Mouse (Mus musculus) gastrocnemius, adult 18-20 months (tissue): ENCODE results near the gene Ms4a18. TPM values are rescaled to one million over a fixed set of nuclear protein-coding genes. Genes with fewer than 3 reads are reported as not detected.

Experiments used
- DNase-seq: peaks from one replicate; pipeline ENCODE4 v3.0.0; 2021; ENCODE audit warnings: low spot score
- total RNA-seq, 2 experiments: library from RNA; stranded (reverse); gene quantifications; 2 replicates each; pipeline ENCODE4 v1.2.3; 2021

Ms4a18 gene
- total RNA-seq, 2 experiments from 2014 or later, result not detected

- no peak for DNase-seq
These were observed 33.3 kb downstream of the Ms4a18 start for GRCm38 (mm10) chr19:10984551-10984950.

- peak; percentile 31 for DNase-seq
These were observed 34.7 kb downstream of the Ms4a18 start for GRCm38 (mm10) chr19:10983146-10983545.

DNA sequence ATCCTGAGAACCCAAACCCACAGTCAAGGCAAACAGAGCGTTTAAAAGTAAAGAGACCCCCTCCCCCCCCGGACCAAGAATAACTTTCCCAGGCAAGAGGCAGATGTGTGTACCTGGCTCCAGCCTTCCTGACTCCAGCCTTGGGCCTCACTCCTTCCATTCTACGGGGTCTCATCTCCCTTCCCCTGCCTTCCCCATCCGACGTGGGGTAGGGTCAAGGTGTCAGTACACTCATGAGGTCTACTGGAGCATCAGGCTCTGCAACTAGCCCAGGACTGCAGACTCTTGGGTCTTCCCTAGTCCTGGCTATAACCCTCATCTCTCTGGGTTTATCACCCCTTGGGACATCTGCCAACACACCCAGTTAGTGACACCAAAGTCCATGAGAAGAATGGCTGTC lies 37.6 kb downstream of the Ms4a18 start:
- no peak for DNase-seq

DNA sequence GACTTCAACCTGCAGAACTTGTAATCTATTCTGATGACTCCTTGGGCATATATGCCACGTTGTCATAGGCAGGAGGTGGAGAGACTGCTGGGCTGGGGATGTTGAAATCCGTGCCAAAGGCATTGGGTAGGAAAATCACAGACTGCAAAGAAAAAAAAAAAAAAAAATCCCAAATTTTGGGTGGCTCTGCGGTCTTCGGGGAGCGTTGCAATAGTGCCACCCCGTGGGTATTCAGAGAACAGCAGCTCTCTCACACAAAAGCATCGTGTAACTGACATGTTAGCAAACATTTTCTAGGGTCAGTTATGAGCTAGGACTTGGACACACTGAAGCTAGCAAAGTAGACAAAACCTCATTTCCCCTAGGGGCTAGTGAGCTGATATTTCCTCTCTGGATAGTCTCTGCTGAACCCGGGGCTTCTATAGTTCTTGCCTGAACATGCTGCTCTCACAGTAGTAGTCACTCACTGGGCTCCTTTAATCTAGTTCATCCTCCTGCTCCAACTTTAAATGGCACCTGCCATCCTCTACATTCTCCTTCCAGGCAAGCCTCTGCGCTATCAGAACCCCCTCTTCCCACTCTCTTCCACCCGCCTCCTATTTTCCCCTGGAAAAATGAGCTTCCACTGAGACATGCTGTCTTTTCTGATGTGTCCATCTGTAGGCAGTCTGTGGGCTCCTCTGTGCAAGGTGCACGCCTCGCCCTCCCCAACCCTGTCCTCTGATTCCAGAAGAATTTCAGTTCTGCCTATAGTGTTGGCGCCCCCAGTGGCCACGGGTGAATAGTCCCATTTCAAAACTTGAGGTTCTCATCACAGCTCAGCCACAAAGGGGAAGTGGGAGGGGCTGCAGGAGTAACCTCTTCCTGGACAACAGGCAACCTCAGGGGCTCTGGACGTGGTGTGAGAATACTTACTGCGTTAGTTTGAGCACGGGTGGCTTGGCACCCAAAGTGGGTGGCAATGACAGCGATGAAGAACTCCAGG lies 38.4 kb downstream of the Ms4a18 start:
- peak; percentile 75 for DNase-seq

- peak; percentile 30 for DNase-seq
These were observed 41.5 kb downstream of the Ms4a18 start for GRCm38 (mm10) chr19:10976318-10976717.

DNA sequence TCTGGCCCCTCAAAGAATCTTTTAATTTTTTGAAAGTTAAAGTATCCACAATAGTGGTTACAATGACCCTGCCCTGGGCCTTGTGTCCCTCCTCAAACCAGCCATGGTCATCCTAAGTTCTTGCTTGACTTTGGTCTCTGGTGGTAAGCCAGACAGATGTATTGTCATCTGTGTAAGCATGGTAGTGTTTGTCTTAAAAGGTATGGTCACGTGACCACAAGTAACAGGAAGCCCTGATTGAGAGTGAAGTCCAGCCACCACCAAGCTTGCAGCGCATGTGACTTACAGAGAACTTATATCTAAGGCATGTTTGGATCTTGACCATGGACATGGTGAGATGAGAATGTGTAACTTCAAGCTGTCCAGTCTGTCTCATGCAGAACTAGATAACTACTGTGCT lies 42.6 kb downstream of the Ms4a18 start:
- DNase-seq, result no peak

- no peak for DNase-seq
These were observed 43.5 kb downstream of the Ms4a18 start, which contains the start of gene Ms4a10 for GRCm38 (mm10) chr19:10974238-10974865. Gene Ms4a10, minus strand, starts transcription at chr19:10974670.

DNA sequence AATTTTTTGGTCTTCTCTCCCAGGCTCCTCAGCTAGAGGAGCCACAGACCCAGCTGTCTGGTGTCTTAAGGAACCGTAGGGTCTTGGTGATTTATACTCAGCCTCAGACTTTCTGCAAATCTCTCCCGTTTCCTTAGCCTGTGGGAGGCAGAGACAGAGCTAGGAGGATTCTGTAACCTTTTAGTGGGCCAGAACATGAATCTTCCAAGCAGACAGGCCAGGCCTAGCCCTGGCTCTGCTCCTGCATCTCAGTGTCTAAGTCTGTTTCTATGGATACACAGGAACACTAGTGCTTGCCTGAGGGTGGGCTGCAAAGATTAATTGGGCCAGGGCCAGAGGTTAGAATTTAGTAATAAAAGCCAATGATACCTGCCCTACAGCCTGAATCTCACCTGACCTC lies 44.6 kb downstream of the Ms4a18 start:
- DNase-seq, result no peak

DNA sequence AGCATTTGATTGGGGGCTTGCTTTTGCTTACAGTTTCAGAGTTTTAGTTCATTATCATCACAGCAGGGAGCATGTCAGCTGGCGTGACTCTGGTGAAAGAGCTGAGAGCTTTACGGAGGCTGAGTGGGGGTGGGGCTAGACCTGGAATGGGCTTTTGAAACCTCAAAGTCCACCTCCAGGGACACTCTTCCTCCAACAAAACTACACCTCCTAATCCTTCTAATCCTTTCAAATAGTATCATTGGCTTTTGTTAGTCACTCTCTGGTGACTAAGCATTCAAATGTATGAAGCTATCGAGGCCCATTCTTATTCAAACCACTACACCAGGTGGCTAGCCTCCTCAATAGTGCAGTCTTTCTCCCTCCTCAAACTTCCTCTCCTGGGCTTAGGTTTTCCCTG lies 45.2 kb downstream of the Ms4a18 start:
- no peak for DNase-seq

DNA sequence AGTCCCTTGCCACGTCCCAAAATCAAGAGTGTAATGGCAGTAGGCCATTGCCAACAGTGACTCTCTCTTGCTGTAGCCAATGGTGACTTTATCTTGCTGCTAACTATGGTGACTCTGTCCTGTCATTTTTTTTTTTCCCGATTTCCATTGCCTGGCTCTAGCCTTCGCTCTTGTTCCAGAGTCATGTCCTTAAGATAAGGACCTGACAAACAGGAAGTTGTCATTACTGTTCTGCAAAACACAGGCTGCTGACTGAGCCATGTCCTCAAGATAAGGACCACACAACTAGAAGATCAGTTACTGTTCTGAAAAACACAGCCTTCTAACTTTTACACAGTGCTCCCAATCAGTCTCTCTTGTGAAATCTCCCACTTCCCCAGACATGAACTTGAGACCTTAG lies 47.4 kb downstream of the Ms4a18 start:
- DNase-seq, result no peak

DNA sequence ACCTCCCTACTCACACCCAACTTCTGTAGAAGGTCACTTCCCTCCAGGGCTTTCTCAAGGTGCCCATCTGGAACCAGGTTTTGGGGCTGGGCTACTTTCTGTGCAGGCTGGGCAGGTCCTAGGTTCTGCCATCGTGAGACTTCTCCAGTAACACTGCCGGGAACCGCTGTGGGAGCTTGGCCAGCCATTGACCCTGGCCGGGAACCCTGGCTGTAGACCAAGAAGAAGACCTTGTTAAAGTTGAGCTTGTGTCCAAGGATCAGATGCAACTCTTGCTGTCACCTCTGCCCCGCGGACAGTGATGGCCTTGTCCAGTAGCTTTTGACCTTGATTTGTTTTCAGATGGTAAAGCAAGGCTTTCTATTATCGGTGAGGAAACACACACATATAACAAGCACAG lies 49.3 kb downstream of the Ms4a18 start:
- no peak for DNase-seq

GRCm38 (mm10) chr19:10965721-10966120 lies 52.1 kb downstream of the Ms4a18 start:
- no peak for DNase-seq

GRCm38 (mm10) chr19:10959978-10960346 lies 57.9 kb downstream of the Ms4a18 start:
- no peak for DNase-seq

- DNase-seq, result peak; percentile 82
These were observed 58.5 kb downstream of the Ms4a18 start for GRCm38 (mm10) chr19:10959085-10959977.

DNA sequence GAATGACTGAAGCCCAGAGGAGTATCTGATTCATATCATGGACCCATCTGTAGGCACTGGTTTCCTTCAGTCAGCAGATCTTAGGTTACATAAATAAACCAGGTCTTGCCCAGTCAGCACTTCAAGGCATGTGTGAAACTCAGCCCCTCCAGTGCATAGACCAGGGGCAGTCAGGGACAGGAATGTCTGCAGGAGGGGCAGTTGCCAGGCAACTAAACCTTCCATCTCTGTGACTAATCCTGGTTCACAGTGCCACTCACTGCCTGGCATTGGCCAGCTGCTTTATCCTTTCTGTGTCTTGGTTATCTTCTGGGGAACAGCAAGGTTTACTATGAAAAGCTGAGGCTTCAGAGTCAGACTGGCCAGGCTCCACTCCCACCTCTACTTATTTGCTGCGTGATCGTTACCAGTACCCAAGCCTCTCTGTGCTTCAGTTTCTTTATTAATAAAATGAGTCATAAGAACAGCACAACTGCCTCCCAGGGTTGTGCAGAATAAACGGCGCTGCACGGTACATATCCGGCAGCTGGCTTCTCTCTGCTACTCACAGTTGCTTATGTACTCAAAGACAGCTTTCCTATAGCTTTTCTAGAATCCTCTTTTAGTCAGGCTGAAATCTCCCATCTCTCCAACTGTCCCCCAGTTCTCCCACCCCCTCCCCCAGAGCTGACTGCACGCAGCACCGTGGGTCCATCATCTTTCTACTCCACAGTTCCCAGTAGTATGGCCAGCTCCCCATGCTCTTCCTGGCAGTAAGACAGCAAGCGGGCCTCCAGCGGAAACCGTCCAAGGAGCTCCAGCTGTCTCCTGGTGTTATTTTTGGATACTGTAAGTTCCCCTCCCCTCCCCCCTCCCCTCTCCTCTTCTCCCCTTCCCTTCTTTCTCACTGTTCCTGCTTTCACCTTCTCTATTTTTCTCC lies 65.6 kb downstream of the Ms4a18 start:
- DNase-seq, result peak; percentile 77

GRCm38 (mm10) chr19:10949558-10949957 lies 68.3 kb downstream of the Ms4a18 start:
- no peak for DNase-seq

- peak; percentile 97 for DNase-seq
These were observed 68.7 kb downstream of the Ms4a18 start, which contains the start of gene Ccdc86 for GRCm38 (mm10) chr19:10949112-10949511. Gene Ccdc86, minus strand, starts transcription at chr19:10949266.

GRCm38 (mm10) chr19:10948416-10948815 lies 69.4 kb downstream of the Ms4a18 start:
- no peak for DNase-seq

- DNase-seq, result no peak
These were observed 70.6 kb downstream of the Ms4a18 start for GRCm38 (mm10) chr19:10947219-10947618.
